Mouse (Mus musculus) limb, embryonic 13.5 days (tissue): ENCODE results near the gene Icos. TPM values are rescaled to one million over a fixed set of nuclear protein-coding genes. Genes with fewer than 3 reads are reported as not detected.

Experiments used
- ATAC-seq: fragments of 200-750 bp; cut with Nextera tagmentation; 2 replicates; pipeline ENCODE4 v1.8.0; 2017; ENCODE audit warnings: low read depth, moderate number of reproducible peaks, moderate TSS enrichment; ENCODE audit not compliant: low FRiP score
- H3K27ac ChIP-seq: fragments of 300-500 bp; sonication (generic); 2 replicates; pipeline ENCODE4 v1.5.1; 2015; ENCODE audit warnings: inconsistent platforms, mild to moderate bottlenecking, moderate library complexity
- H3K27me3 ChIP-seq: fragments of 300-500 bp; sonication (generic); 2 replicates; pipeline ENCODE4 v1.6.1; 2015; ENCODE audit warnings: mild to moderate bottlenecking, inconsistent platforms
- H3K36me3 ChIP-seq: fragments of 300-500 bp; sonication (generic); 2 replicates; pipeline ENCODE4 v1.6.1; 2015; ENCODE audit warnings: inconsistent platforms, mild to moderate bottlenecking, moderate library complexity
- H3K4me1 ChIP-seq: fragments of 300-500 bp; sonication (generic); 2 replicates; pipeline ENCODE4 v1.6.1; 2015; ENCODE audit warnings: inconsistent platforms
- H3K4me2 ChIP-seq: fragments of 300-500 bp; sonication (generic); replicated peaks from 2 replicates; pipeline ENCODE4 v1.6.1; 2015; ENCODE audit warnings: inconsistent platforms, mild to moderate bottlenecking, moderate library complexity
- H3K4me3 ChIP-seq: fragments of 300-500 bp; sonication (generic); 2 replicates; pipeline ENCODE4 v1.5.1; 2015; ENCODE audit warnings: moderate library complexity, mild to moderate bottlenecking, inconsistent platforms
- H3K9ac ChIP-seq: fragments of 300-500 bp; sonication (generic); 2 replicates; pipeline ENCODE4 v1.6.1; 2015; ENCODE audit warnings: mild to moderate bottlenecking, inconsistent platforms
- H3K9me3 ChIP-seq: fragments of 300-500 bp; sonication (generic); 2 replicates; pipeline ENCODE4 v1.6.1; 2016; ENCODE audit warnings: inconsistent platforms
- WGBS: fragments of 180-500 bp; shearing (Covaris S2); methylation state at CpG from one replicate; pipeline ENCODE4 v1.1.7; 2015; 5-methylcytosine and 5-hydroxymethylcytosine counted together
- polyA plus RNA-seq: library from polyadenylated mRNA; unstranded; fragments of >200 nt; fragmentation: Nextera tagmentation; extraction: Ambion mirVana; gene quantifications from 2 replicates; pipeline ENCODE4 v1.2.1, GENCODE M21; 2015

The Icos gene
- polyA plus RNA-seq, 1 experiment from 2014 or later = 0.33 TPM

- no peak overlapping the region for H3K27ac ChIP-seq
- H3K4me1 ChIP-seq = no peaks in the 10 kb centered on the region
- 83% methylated on average over 1 of the region's 1 CpGs for WGBS
- no peaks in the 10 kb centered on the region for H3K27me3 ChIP-seq
- no peaks in the 10 kb centered on the region for H3K36me3 ChIP-seq
- no peak overlapping the region for H3K4me2 ChIP-seq
- no peaks in the 10 kb centered on the region for H3K9me3 ChIP-seq
- no peak overlapping the region for H3K4me3 ChIP-seq
- ATAC-seq = no peak
- H3K9ac ChIP-seq = no peak overlapping the region
Observed at GRCm38 (mm10) chr1:60970846-60971245, 6.9 kb upstream of the Icos start.

DNA sequence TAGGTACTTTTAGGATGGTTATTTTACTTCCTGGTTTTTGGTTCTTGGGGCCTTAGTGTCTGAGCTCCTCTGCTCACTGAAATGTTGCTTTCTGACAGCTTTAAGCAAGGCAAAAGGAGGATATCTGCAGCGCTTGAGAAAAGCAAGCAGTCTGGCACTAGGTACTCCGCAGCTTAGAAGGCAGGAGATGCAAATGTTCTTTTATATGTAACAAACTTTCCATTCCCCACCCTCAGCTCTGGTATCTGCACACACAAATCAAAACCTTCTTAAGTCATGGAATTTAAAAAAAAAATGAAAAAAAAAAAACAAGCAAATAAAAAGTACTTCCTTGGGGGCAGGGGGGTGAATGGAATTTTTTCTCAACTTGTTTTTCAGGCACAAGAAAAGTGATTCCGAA lies 3.5 kb upstream of the Icos start:
- Histone ChIP-seq H3K9ac (no peak overlapping the region), H3K4me1 (no peaks in the 10 kb centered on the region), H3K36me3 (no peaks in the 10 kb centered on the region), H3K27ac (no peak overlapping the region), H3K9me3 (no peaks in the 10 kb centered on the region), H3K4me2 (no peak overlapping the region), H3K4me3 (no peak overlapping the region), H3K27me3 (no peaks in the 10 kb centered on the region)
- WGBS = 69% methylated on average over 3 of the region's 3 CpGs
- ATAC-seq = no peak

- 92% methylated on average over 5 of the region's 5 CpGs for WGBS
- Histone ChIP-seq H3K4me3 (no peak overlapping the region), H3K4me2 (no peak overlapping the region), H3K9ac (no peak overlapping the region), H3K27ac (no peak overlapping the region), H3K36me3 (no peaks in the 10 kb centered on the region), H3K4me1 (no peaks in the 10 kb centered on the region), H3K9me3 (no peaks in the 10 kb centered on the region), H3K27me3 (no peaks in the 10 kb centered on the region)
- ATAC-seq = no peak
Observed at GRCm38 (mm10) chr1:60975646-60976294, 2.0 kb upstream of the Icos start.

GRCm38 (mm10) chr1:60979126-60979842 lies 1.6 kb downstream of the Icos start:
- no peaks in the 10 kb centered on the region for H3K36me3 ChIP-seq
- H3K9ac ChIP-seq = no peak overlapping the region
- H3K27me3 ChIP-seq = no peaks in the 10 kb centered on the region
- WGBS = 78% methylated on average over 7 of the region's 7 CpGs
- no peak overlapping the region for H3K4me3 ChIP-seq
- H3K4me1 ChIP-seq = no peaks in the 10 kb centered on the region
- no peak overlapping the region for H3K27ac ChIP-seq
- H3K9me3 ChIP-seq = no peaks in the 10 kb centered on the region
- no peak for ATAC-seq
- H3K4me2 ChIP-seq = no peak overlapping the region

- no peak overlapping the region for H3K27ac ChIP-seq
- H3K9me3 ChIP-seq = no peaks in the 10 kb centered on the region
- H3K4me1 ChIP-seq = no peaks in the 10 kb centered on the region; the same call in 1 of the 2 replicates
- no peaks in the 10 kb centered on the region for H3K36me3 ChIP-seq
- H3K4me2 ChIP-seq = no peak overlapping the region
- ATAC-seq = no peak
- H3K4me3 ChIP-seq = no peak overlapping the region
- no peaks in the 10 kb centered on the region for H3K27me3 ChIP-seq
- 65% methylated on average over 2 of the region's 2 CpGs for WGBS
- H3K9ac ChIP-seq = no peak overlapping the region
Observed at GRCm38 (mm10) chr1:60979843-60980235, 2.1 kb downstream of the Icos start.

GRCm38 (mm10) chr1:60985075-60985474 lies 7.3 kb downstream of the Icos start:
- no peak for ATAC-seq
- H3K36me3 ChIP-seq = no peaks in the 10 kb centered on the region

GRCm38 (mm10) chr1:60986141-60986540 lies 8.4 kb downstream of the Icos start:
- no peak for ATAC-seq
- Histone ChIP-seq H3K4me3 (no peak overlapping the region), H3K9ac (no peak overlapping the region), H3K27ac (no peak overlapping the region), H3K27me3 (no peaks in the 10 kb centered on the region), H3K36me3 (no peaks in the 10 kb centered on the region), H3K4me2 (no peak overlapping the region), H3K4me1 (no peaks in the 10 kb centered on the region; the same call in 1 of the 2 replicates), H3K9me3 (no peaks in the 10 kb centered on the region)
- 74% methylated on average over 5 of the region's 5 CpGs for WGBS

More at GRCm38 (mm10) chr1:60985075-60985474, 7.3 kb downstream of the Icos start:
- no peaks in the 10 kb centered on the region for H3K9me3 ChIP-seq
- H3K4me1 ChIP-seq = no peaks in the 10 kb centered on the region; the same call in 1 of the 2 replicates
- no peak overlapping the region for H3K4me3 ChIP-seq
- no peak overlapping the region for H3K9ac ChIP-seq
- no peaks in the 10 kb centered on the region for H3K27me3 ChIP-seq
- WGBS = 56% methylated on average over 2 of the region's 2 CpGs
- no peak overlapping the region for H3K27ac ChIP-seq
- no peak overlapping the region for H3K4me2 ChIP-seq

DNA sequence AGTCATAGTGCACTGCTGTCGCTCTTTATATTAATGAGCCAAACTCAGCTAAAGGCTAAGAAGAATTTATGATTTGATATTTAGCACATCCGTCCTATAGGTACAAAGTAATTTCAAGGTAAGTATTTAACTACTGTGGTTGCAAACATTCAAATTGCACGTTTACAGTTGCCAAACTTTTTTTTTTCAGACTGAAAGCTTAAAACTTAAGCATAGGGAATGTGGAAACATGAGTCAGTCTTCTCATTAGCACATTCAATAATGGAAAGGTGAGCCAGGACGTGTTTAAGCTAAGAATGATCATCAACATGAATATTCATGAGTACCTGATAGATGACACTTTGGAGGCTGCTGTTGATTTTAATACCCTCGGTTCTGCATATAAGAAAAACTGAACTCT lies 11.4 kb downstream of the Icos start:
- H3K36me3 ChIP-seq = no peaks in the 10 kb centered on the region
- ATAC-seq = no peak

DNA sequence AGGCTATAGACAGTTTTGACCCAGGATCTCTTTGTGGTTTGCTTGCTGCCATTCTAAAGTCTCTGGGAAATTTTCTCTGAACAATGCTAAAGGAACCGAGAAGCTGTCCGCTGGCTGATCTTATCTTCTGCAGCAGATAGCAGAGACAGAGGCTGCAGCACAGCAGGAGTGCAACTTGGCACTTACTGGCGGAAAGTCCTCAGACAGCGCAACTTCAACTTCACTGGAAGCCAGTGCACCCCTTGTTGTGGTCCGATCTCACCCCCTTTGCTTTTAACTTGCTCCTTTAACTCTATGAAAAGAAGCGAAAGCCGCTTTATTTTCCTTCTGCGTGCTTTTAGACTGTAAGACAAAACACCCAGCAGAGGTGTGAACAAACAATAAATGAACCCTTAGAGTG lies 12.6 kb downstream of the Icos start:
- H3K27me3 ChIP-seq = no peaks in the 10 kb centered on the region
- no peak overlapping the region for H3K4me2 ChIP-seq
- no peak overlapping the region for H3K27ac ChIP-seq
- no peak for ATAC-seq
- H3K36me3 ChIP-seq = no peaks in the 10 kb centered on the region
- no peak overlapping the region for H3K4me3 ChIP-seq
- no peaks in the 10 kb centered on the region for H3K4me1 ChIP-seq
- no peak overlapping the region for H3K9ac ChIP-seq
- H3K9me3 ChIP-seq = no peaks in the 10 kb centered on the region
- 61% methylated on average over 8 of the region's 8 CpGs for whole genome bisulfite sequencing

More for the DNA sequence above, 11.4 kb downstream of the Icos start:
- Histone ChIP-seq H3K4me1 (no peaks in the 10 kb centered on the region; the same call in 1 of the 2 replicates), H3K27ac (no peak overlapping the region), H3K9me3 (no peaks in the 10 kb centered on the region), H3K9ac (no peak overlapping the region), H3K4me2 (no peak overlapping the region), H3K27me3 (no peaks in the 10 kb centered on the region), H3K4me3 (no peak overlapping the region)
- WGBS = 75% methylated on average over 5 of the region's 5 CpGs

GRCm38 (mm10) chr1:60998008-60998557 lies 20.4 kb downstream of the Icos start:
- H3K4me2 ChIP-seq = no peak overlapping the region
- H3K9me3 ChIP-seq = no peaks in the 10 kb centered on the region
- no peaks in the 10 kb centered on the region for H3K36me3 ChIP-seq
- no peak for ATAC-seq
- no peaks in the 10 kb centered on the region for H3K27me3 ChIP-seq
- no peak overlapping the region for H3K9ac ChIP-seq
- H3K4me3 ChIP-seq = no peak overlapping the region
- no peaks in the 10 kb centered on the region for H3K4me1 ChIP-seq
- H3K27ac ChIP-seq = no peak overlapping the region
- WGBS = 87% methylated on average over 3 of the region's 3 CpGs

DNA sequence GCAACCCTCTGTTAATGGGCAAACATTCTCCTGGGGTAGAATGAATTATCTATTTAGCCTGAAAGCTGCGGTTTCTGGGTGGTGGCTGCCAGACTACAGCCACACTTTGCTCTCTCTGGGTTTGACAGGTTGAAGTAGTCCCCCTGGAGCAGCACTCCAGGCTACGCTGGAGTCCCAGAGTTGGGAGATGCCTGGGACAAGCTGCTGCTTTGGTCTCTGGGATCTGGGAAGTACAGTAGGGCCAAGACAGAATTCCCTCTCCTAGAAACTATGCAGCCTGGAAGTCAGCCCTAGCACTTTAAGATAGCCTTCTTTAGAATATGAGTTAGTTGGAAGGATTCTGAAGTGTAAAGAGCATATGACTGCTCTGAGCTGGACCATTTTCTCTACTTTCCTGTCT lies 21.0 kb downstream of the Icos start:
- Histone ChIP-seq H3K9ac (no peak overlapping the region), H3K27ac (no peak overlapping the region), H3K9me3 (no peaks in the 10 kb centered on the region), H3K36me3 (no peaks in the 10 kb centered on the region), H3K27me3 (no peaks in the 10 kb centered on the region), H3K4me3 (no peak overlapping the region), H3K4me1 (no peaks in the 10 kb centered on the region), H3K4me2 (no peak overlapping the region)
- 66% methylated on average over 2 of the region's 2 CpGs for WGBS
- no peak for ATAC-seq

DNA sequence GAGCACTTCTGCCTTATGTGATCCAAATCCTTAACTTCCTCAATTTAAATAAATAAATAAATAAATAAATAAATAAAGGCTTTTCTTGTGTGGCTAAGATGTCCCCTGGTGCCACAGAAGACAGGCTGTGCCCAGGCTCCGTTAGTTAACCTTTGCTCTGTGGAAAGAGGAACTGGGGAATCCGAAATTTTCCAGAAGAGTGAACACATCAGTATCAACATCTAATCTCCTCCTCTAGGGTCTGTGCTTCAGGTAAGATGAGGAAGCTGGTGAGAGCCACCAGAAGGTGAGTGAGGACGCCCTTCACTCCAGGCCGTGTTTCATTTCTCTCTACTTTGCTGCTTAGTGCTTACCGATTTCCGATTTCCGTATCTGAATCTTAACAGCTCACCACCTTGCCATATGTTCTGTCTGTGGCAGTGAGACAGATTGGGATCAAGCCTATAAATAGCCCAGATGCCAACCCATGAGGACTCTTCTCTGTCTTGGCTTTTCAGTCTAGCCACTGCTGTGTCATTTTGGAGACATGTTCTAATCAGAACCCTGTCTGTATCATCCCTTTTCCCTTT lies 24.1 kb downstream of the Icos start:
- Histone ChIP-seq H3K36me3 (no peaks in the 10 kb centered on the region), H3K4me2 (no peak overlapping the region), H3K27me3 (no peaks in the 10 kb centered on the region), H3K4me1 (no peaks in the 10 kb centered on the region), H3K4me3 (no peak overlapping the region), H3K9me3 (no peaks in the 10 kb centered on the region), H3K9ac (no peak overlapping the region), H3K27ac (no peak overlapping the region)
- WGBS = 86% methylated on average over 7 of the region's 7 CpGs
- ATAC-seq = no peak
